Mouse (Mus musculus) NIH3T3 (cell line): ENCODE data around the gene Olfr566.

Source experiments
- DNase-seq: peaks from one replicate; pipeline ENCODE4 v3.0.0-alpha.2; 2012; ENCODE audit warnings: low read depth

The Olfr566 gene

DNA sequence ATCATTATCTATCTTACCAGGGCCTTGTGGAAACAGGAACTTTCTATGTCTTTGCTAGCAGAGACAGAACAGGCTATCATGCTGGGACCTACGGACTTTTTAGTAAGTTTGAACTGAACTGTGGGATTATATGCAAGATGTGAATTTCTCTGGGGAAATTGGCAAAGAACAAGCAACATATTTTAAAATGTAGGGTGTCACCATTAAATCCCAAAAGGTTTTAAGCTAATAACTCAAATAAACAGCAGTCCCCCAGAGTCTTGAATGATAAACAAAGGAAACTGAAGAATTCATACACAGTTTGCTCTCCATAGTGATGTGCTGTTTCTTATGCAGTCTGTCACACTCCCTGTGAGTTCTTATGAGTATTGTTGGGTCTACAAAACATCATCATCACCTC is at the start of gene Olfr566:
Gene Olfr566 (minus strand): TSS at position 101 of the 400 bp plus-strand sequence.
- no peak for DNase-seq

DNA sequence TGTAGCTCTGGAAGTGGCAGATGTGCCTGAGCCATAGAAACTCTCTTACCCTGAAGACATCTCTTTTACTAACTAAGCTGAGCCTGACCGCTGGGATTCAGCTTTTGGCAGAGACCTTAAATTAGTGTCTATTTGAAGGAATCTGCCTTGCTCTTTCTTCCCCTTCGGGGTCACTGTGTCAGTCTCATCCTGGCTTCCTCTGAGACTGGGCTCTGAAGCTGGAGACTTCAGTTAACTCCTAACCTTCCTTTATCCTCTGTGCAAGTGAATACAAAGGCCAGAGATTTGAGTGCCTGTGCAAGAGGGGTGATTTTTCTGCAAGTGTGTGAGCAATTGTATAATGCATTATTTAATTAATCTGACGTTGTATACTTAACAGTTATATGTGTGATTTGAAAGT is 32.2 kb upstream of the Olfr566 start, which contains the start of gene Olfr569:
Gene Olfr569 (minus strand): TSS at position 101 of the 400 bp plus-strand sequence.
- no peak for DNase-seq

DNA sequence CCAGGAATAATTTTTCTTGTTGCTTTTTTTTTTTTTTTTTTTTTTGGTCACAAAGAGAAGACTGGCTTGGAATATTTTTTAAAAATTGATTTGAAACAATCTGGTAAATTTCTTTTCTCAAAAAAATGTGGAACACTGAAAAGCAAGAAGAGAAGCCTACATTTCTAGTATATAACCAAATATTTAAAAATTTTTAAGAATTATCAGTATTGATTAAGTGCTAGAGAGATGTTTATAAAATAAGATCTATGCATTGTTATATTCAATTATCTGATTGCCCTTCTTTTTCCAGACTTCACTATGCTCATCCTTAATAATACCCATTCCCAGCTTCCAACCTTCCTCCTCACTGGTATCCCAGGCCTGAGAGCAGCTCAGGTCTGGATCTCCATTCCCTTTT is 18.3 kb upstream of the Olfr566 start, which contains the start of gene Olfr568:
Gene Olfr568 (plus strand): TSS at position 301 of the 400 bp plus-strand sequence.
- DNase-seq: no peak

DNA sequence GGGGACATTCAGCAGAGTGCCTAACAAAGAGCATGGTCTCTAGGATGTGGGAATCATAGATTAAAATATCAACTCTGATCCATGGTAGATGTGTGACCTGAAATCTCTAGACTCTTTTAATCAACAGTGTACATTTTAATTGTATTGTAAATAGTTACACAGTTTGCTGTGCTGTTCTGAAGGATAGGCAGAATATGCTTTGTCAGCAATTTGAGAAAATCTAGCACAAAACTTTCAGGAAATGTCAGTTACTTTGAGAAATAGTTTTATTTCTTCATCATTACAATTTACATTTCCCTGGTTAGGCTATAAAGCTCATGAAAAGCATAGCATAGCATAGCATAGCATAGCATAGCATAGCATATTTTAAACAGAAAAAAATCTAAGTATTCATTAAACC is 2.8 kb downstream of the Olfr566 start:
- DNase-seq: no peak
